Mouse (Mus musculus) neural tube, embryonic 13.5 days (tissue): ENCODE results near the gene Bet1. TPM values are rescaled to one million over a fixed set of nuclear protein-coding genes. Genes with fewer than 3 reads are reported as not detected.

ENCODE experiments used
- polyA plus RNA-seq: library from polyadenylated mRNA; unstranded; fragments of >200 nt; fragmentation: Nextera tagmentation; extraction: Ambion mirVana; gene quantifications from 2 replicates; pipeline ENCODE4 v1.2.1, GENCODE M21; 2015

The Bet1 gene
- polyA plus RNA-seq, 1 experiment from 2014 or later: 40.3 TPM

Other genes starting within 250 kb of the Bet1 start
- 0.17 and 0.25 TPM in 2 replicates for gene Tfpi2, start 98.1 kb downstream of the Bet1 start, polyA plus RNA-seq
- gene Gngt1, start 93.2 kb downstream of the Bet1 start, polyA plus RNA-seq: not detected in 2 replicates
- gene Gng11, start 83.1 kb downstream of the Bet1 start, polyA plus RNA-seq: 39.0 and 42.3 TPM in 2 replicates